Mouse (Mus musculus) stomach, embryonic 15.5 days (tissue): Measurements from ENCODE around the gene Vsig10. TPM values are rescaled to one million over a fixed set of nuclear protein-coding genes. Genes with fewer than 3 reads are reported as not detected.

Source experiments
- ATAC-seq: fragments of 200-750 bp; cut with Nextera tagmentation; 2 replicates; pipeline ENCODE4 v1.8.0; 2017; ENCODE audit warnings: low read depth, moderate number of reproducible peaks, moderate TSS enrichment; ENCODE audit not compliant: insufficient read depth, low FRiP score
- H3K27ac ChIP-seq: fragments of 300-500 bp; sonication (generic); 2 replicates; pipeline ENCODE4 v1.5.1; 2015; ENCODE audit warnings: mild to moderate bottlenecking, inconsistent platforms
- H3K27me3 ChIP-seq: fragments of 300-500 bp; sonication (generic); replicated peaks from 2 replicates; pipeline ENCODE4 v1.6.1; 2015; ENCODE audit warnings: inconsistent platforms
- H3K36me3 ChIP-seq: fragments of 300-500 bp; sonication (generic); 2 replicates; pipeline ENCODE4 v1.6.1; 2015; ENCODE audit warnings: inconsistent platforms
- H3K4me1 ChIP-seq: fragments of 300-500 bp; sonication (generic); 2 replicates; pipeline ENCODE4 v1.6.1; 2015; ENCODE audit warnings: inconsistent platforms
- H3K4me2 ChIP-seq: fragments of 300-500 bp; sonication (generic); 2 replicates; pipeline ENCODE4 v1.6.1; 2015; ENCODE audit warnings: mild to moderate bottlenecking, inconsistent platforms
- H3K4me3 ChIP-seq: fragments of 300-500 bp; sonication (generic); replicated peaks from 2 replicates; pipeline ENCODE4 v1.5.1; 2015; ENCODE audit warnings: inconsistent platforms
- H3K9ac ChIP-seq: fragments of 300-500 bp; sonication (generic); 2 replicates; pipeline ENCODE4 v1.6.1; 2015; ENCODE audit warnings: inconsistent platforms
- H3K9me3 ChIP-seq: fragments of 300-500 bp; sonication (generic); 2 replicates; pipeline ENCODE4 v1.6.1; 2016; ENCODE audit warnings: inconsistent platforms
- WGBS: fragments of 180-500 bp; shearing (Covaris S2); methylation state at CpG from one replicate; pipeline ENCODE4 v1.1.7; 2015; 5-methylcytosine and 5-hydroxymethylcytosine counted together
- polyA plus RNA-seq: library from polyadenylated mRNA; unstranded; fragments of >200 nt; fragmentation: Nextera tagmentation; extraction: Ambion mirVana; gene quantifications from 2 replicates; pipeline ENCODE4 v1.2.1, GENCODE M21; 2015

The Vsig10 gene
- polyA plus RNA-seq, 1 experiment from 2014 or later, result 20.1 TPM

DNA sequence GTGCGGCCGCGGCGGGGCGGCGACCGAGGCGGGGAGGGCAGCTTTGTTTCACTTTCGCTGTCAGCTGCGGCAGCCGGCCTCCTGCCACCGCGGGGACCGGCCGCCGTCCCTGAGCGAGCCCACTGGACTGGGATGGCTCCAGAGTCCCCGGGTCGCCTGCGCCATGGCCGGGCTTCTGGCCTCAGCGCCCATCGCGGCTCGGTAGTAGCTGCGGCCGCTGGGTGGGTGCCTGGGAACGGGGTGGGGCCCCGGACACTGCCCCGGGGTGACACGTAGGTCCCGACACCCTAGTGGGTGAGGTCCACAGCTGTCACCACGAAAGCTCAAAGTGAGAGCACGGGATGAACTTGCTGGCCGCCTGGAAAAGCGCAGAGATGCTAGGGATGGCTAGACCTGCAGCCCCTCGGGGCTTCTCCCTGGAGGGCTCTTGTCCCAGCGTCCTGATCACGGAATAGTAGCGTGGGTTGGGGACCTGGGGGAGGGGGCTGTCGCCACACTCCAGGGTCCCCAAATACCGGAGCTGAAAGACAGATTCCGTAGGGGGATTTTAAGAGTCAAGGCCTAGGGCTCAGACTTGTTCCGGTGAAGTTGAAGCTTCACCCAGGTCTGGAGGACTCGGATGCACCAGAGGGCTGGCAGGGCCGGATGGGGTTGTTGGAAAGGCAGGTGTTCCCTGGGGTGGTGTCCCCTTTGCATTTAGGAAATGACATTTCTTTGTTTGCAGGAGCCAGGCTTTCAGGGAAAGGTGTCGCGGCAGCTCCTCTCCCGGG, 38.8 kb downstream of the Vsig10 start:
- 2% methylated on average over 48 of the region's 49 CpGs for WGBS
- Histone ChIP-seq H3K9me3 (no peaks in the 10 kb centered on the region), H3K4me2 (peak overlapping the region; percentile 80), H3K4me3 (peak overlapping the region; percentile 68), H3K27me3 (no peaks in the 10 kb centered on the region), H3K9ac (peak overlapping the region; percentile 64), H3K36me3 (no peaks in the 10 kb centered on the region), H3K4me1 (peaks cover 38% of the 10 kb centered on the region), H3K27ac (peak overlapping the region; percentile 84)
- peak; percentile 19 for ATAC-seq

DNA sequence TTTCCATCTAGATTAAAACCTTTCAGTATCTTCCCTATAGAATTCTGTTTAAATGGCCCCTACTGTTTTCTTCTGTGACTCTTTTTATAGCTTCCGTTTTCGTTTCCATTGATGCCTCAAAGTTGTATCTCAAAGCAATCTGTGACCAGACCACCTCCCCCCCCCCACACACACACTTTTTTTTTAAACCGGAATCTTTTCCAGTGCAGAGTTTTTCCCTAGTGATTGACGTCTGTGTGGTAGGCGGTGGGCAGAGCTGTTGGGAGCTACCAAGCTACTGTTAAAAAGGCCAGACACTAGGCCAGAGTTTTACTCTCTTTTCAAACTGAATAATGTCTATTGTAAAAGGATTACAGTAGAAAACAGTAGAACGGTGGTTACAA, 39.4 kb downstream of the Vsig10 start:
- H3K9me3 ChIP-seq, result no peaks in the 10 kb centered on the region
- peak overlapping the region; percentile 84 for H3K27ac ChIP-seq
- no peak for ATAC-seq
- no peaks in the 10 kb centered on the region for H3K36me3 ChIP-seq
- peak overlapping the region; percentile 64; the same call in 1 of the 2 replicates for H3K9ac ChIP-seq
- no peaks in the 10 kb centered on the region for H3K27me3 ChIP-seq
- WGBS, result 15% methylated on average over 6 of the region's 6 CpGs
- H3K4me2 ChIP-seq, result peak overlapping the region; percentile 80
- peak overlapping the region; percentile 68 for H3K4me3 ChIP-seq
- H3K4me1 ChIP-seq, result peaks cover 42% of the 10 kb centered on the region

DNA sequence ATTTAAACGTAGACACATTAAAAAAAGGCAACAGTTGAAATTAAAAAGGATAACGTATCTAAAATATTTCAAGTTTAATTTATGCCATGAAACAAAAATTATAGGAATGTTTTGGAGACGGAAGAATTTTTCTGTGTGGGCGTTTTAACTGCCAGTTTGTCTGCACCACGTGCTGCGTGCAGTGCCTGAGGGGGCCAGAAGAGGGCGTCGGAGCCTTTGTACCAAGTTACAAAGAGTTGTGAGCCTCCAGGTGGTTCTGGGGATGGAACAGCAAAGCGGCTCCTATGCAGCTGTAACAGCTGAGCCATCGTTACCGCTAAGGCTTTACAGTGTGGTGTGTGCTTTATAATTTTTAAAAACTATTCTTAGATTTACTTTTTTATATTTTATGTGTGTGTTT, 39.8 kb downstream of the Vsig10 start:
- H3K36me3 ChIP-seq, result no peaks in the 10 kb centered on the region
- H3K4me1 ChIP-seq, result peaks cover 45% of the 10 kb centered on the region
- no peaks in the 10 kb centered on the region for H3K9me3 ChIP-seq
- no peak for ATAC-seq
- no peaks in the 10 kb centered on the region for H3K27me3 ChIP-seq
- peak overlapping the region; percentile 80; the same call in 1 of the 2 replicates for H3K4me2 ChIP-seq
- no peak overlapping the region for H3K27ac ChIP-seq
- H3K9ac ChIP-seq, result no peak overlapping the region
- 46% methylated on average over 11 of the region's 11 CpGs for whole genome bisulfite sequencing
- H3K4me3 ChIP-seq, result no peak overlapping the region; the same call in 1 of the 2 replicates

DNA sequence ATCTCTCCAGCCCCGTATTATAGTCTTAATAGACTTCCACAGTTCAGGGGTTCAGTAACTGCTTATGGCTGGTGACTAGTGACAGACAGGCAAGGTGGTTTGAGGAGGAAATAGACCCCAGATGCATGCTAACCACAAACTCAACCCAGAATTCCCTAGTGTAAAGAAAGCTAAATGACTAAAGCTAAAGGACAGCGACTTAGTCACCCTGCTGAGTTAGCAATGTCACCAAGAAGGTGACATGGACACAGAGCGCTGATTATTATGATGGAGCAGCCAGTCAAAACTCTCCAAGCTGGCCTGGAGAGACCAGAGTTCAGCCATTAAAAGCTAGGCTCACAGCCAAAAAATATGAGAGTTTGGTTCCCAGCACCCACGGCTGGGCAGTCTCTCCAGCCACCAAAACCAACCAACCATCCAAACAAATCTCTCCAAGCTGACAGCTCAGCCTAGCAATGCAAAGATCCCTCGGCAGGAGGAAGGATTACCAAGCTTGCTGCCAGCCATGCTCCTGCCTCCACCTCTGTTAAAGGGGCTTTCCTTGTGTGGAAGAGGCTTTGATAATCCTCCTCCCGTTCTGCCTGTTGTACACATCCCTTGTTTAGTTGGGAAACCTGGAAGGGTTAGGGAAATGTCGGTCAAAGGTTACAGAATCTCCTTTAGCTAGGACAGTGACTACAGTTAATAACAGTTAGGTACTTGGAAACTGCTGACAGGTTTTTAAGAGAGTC, 40.8 kb downstream of the Vsig10 start:
- ATAC-seq, result no peak
- peak overlapping the region; percentile 19; the same call in 1 of the 2 replicates for H3K4me2 ChIP-seq
- H3K4me3 ChIP-seq, result no peak overlapping the region
- no peaks in the 10 kb centered on the region for H3K9me3 ChIP-seq
- H3K27ac ChIP-seq, result peak overlapping the region; percentile 96
- peaks cover 45% of the 10 kb centered on the region for H3K4me1 ChIP-seq
- H3K9ac ChIP-seq, result no peak overlapping the region
- 0 out of 2 replicates have a peak, but pooled peaks cover 2% of the 10 kb centered on the region for H3K36me3 ChIP-seq
- H3K27me3 ChIP-seq, result no peaks in the 10 kb centered on the region
- 38% methylated on average over 7 of the region's 7 CpGs for WGBS

DNA sequence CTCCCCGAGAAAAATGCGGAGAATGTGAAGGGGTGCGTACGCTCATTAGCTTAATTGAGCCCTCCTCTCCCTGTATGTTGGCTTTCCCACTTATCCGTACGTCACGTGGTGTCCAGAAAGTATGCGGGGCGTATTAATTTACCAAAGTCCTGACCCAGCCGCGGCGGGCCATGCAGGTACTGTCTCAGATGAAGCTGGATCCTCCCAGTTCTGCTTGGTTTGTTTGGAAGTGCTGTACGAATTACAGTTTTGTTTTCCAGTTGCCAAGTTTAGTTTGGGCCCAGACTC, 41.3 kb downstream of the Vsig10 start:
- Histone ChIP-seq H3K4me1 (peaks cover 43% of the 10 kb centered on the region), H3K27ac (peak overlapping the region; percentile 96), H3K4me3 (no peak overlapping the region), H3K4me2 (peak overlapping the region; percentile 19; the same call in 1 of the 2 replicates), H3K9ac (no peak overlapping the region), H3K36me3 (0 out of 2 replicates have a peak, but pooled peaks cover 5% of the 10 kb centered on the region), H3K9me3 (no peaks in the 10 kb centered on the region), H3K27me3 (no peaks in the 10 kb centered on the region)
- no peak for ATAC-seq
- 53% methylated on average over 13 of the region's 13 CpGs for WGBS

DNA sequence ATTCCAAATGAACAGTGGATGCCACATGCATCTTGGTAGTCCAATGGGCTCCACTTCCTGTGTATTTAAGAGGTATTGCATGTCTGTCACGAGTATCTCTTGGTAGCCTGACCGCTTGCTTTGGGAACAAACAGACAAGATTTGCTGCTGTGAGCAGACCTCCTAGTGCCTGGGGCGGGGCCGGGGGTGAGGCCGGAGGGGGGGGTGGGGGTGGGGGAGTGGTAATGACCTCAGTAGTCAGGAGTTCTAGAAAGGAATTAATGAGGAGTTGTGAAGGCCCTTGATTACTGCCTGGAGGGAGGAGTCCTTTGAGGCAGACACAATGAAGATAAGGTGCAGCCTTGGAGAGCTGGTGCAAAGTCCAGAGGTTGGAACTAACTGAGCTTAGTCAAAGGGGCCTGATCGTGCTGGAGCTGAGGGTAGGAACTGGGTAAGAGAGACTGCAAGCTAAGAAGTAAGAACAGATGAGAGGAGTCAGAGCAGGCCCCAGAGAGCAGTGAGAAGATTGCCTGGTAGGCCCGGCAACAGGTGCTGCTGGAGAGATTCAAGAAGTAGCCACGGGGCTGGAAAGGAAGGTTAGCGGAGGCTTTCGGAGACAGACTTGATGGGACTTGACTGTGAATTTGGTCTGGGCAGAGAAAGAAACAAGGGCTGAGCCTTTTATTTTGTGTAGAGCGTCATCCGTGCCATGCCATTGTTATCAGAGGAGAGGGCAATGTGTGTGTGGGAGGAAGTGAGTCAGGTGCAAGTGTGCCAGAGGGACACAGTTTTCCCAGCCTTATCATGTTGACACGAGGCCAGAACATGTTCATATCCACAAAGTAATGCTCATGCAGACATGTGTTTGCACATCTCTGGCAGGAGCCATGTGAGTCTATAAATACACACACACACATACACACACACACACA, 42.0 kb downstream of the Vsig10 start:
- 0 out of 2 replicates have a peak, but pooled peaks cover 5% of the 10 kb centered on the region for H3K36me3 ChIP-seq

DNA sequence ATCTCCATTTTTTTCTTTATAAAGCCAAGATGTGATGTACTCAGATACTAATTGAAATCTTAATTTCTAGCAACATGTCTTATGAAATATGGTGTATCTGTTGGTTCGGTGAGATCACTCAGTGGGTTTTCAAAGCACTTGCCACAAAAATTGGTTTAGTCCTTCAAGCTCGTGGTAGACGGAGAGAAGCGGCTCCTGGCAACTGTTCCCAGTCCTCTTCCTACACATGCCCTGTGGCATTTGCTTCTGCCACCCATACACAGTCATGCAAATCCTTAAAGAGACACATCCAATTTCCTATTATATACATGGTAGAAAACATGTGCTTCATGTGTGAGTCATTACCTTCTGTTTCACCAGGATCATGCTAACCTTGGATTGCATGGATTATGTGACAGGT, 42.7 kb downstream of the Vsig10 start:
- Histone ChIP-seq H3K27ac (peak overlapping the region; percentile 96), H3K27me3 (no peaks in the 10 kb centered on the region), H3K4me3 (no peak overlapping the region), H3K9ac (no peak overlapping the region), H3K4me2 (peak overlapping the region; percentile 30; the same call in 1 of the 2 replicates), H3K9me3 (no peaks in the 10 kb centered on the region), H3K36me3 (0 out of 2 replicates have a peak, but pooled peaks cover 5% of the 10 kb centered on the region), H3K4me1 (peaks cover 34% of the 10 kb centered on the region)
- no peak for ATAC-seq
- WGBS, result 84% methylated on average over 4 of the region's 4 CpGs

More for the DNA sequence above, 42.0 kb downstream of the Vsig10 start:
- peak overlapping the region; percentile 30 for H3K4me2 ChIP-seq
- ATAC-seq, result peak; percentile 77
- peak overlapping the region; percentile 96 for H3K27ac ChIP-seq
- H3K9ac ChIP-seq, result no peak overlapping the region
- 0 out of 2 replicates have a peak overlapping the region, but pooled peaks have one; percentile 2 for H3K4me3 ChIP-seq
- H3K9me3 ChIP-seq, result no peaks in the 10 kb centered on the region
- no peaks in the 10 kb centered on the region for H3K27me3 ChIP-seq
- peaks cover 39% of the 10 kb centered on the region for H3K4me1 ChIP-seq
- 36% methylated on average over 13 of the region's 13 CpGs for WGBS

DNA sequence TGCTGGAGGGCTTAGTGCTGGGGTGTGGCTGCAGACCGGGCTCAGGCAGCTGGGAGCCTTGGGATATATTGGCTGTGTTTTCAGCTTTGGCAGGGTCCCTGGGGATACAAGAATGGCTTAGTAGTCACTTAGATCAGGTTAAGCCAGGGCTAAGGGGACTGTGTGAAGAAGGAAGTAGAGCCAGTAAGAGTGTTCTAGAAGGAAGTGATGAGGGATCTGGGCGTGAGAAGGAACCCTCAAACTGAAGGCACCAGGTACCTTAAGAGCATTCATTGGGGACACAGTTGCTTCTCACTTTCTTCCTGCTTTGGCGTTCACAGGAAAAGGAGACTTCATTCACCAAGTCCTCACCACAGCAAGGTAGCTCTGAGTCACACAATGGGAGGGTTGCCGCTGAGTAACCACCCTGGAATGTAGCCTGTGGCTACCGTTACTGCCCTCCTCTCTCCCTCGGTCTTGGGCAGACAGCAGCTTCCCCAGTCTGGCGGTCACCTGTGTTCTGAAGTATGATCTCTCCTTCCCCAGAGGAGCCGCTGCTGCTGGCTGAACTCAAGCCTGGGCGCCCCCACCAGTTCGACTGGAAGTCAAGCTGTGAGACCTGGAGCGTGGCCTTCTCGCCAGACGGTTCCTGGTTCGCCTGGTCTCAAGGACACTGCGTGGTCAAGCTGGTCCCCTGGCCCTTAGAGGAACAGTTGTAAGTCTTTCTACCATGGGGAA, 44.3 kb downstream of the Vsig10 start:
- Histone ChIP-seq H3K9me3 (no peaks in the 10 kb centered on the region), H3K4me1 (peaks cover 36% of the 10 kb centered on the region), H3K27ac (peak overlapping the region; percentile 86), H3K9ac (no peak overlapping the region), H3K4me3 (no peak overlapping the region), H3K36me3 (peaks cover 14% of the 10 kb centered on the region; the same call in 1 of the 2 replicates), H3K27me3 (no peaks in the 10 kb centered on the region), H3K4me2 (0 out of 2 replicates have a peak overlapping the region, but pooled peaks have one; percentile 10)
- 52% methylated on average over 15 of the region's 15 CpGs for WGBS
- peak; percentile 47 for ATAC-seq

DNA sequence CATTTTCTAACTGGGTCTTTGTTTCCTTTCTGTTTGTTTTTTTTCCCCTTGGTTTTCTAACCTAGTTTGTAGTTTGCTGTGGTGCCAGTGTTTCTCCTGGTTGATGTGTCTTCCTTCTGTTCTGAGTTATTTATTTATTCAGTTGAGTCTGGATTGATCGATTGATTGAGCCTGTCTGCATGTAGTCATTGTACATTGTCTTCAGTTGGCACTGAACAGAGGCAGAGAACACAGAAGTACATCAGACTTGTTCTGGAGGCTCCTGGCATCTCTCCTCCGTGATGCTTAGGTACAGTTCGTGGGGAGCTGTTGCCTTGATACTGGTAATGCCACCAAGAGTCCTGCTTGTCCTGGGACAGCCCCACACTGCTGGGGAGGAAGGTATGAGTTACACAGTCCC, 45.9 kb downstream of the Vsig10 start:
- no peak overlapping the region for H3K9ac ChIP-seq

DNA sequence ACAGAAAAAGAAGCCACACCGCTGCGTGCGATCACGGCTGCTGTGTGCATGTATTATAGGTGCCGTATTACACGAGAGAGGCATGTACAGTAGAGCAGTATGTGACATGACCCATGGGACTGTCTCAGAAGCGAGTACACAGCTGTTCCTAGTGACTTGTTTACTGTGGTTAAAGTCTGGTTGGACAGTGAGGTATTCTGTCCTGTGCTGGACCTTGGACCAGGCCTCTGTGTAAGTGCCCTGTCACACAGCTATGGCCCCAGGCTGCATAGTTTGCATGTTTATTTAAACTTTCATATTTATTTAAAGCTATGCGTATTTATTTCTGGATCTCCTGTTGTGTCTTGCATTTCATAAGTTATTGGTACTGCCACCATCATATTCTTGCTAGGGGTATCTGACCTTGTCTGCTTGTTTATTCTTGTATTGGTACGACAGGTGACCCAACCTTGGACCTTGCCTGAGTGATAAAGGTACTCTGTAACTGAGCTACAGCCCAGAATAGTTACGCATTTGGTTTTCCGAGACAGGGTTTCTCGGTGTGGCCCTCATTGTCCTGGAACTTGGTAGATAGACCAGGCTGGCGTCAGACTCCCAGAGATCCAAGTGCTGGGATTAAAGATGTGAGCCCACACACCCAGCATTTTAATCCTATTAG, 47.1 kb downstream of the Vsig10 start:
- peak; percentile 57; the same call in 1 of the 2 replicates for ATAC-seq

More for the DNA sequence above, 45.9 kb downstream of the Vsig10 start:
- no peak overlapping the region for H3K4me3 ChIP-seq
- peaks cover 21% of the 10 kb centered on the region; the same call in 1 of the 2 replicates for H3K36me3 ChIP-seq
- no peak overlapping the region for H3K4me2 ChIP-seq
- H3K4me1 ChIP-seq, result peaks cover 30% of the 10 kb centered on the region
- H3K9me3 ChIP-seq, result no peaks in the 10 kb centered on the region
- ATAC-seq, result no peak
- no peak overlapping the region for H3K27ac ChIP-seq
- no peaks in the 10 kb centered on the region for H3K27me3 ChIP-seq
- WGBS, result 84% methylated on average over 3 of the region's 3 CpGs

More for the DNA sequence above, 47.1 kb downstream of the Vsig10 start:
- no peaks in the 10 kb centered on the region for H3K27me3 ChIP-seq
- H3K4me1 ChIP-seq, result peaks cover 18% of the 10 kb centered on the region
- no peak overlapping the region for H3K27ac ChIP-seq
- no peaks in the 10 kb centered on the region for H3K9me3 ChIP-seq
- H3K4me2 ChIP-seq, result no peak overlapping the region
- H3K4me3 ChIP-seq, result no peak overlapping the region
- WGBS, result 80% methylated on average over 13 of the region's 13 CpGs
- H3K36me3 ChIP-seq, result peaks cover 28% of the 10 kb centered on the region
- no peak overlapping the region for H3K9ac ChIP-seq
